Mouse (Mus musculus): ENCODE results near the gene Cd40lg. TPM values are rescaled to one million over a fixed set of nuclear protein-coding genes. Genes with fewer than 3 reads are reported as not detected.

Cd40lg gene
- polyA plus RNA-seq, 1 experiment = not detected

DNA sequence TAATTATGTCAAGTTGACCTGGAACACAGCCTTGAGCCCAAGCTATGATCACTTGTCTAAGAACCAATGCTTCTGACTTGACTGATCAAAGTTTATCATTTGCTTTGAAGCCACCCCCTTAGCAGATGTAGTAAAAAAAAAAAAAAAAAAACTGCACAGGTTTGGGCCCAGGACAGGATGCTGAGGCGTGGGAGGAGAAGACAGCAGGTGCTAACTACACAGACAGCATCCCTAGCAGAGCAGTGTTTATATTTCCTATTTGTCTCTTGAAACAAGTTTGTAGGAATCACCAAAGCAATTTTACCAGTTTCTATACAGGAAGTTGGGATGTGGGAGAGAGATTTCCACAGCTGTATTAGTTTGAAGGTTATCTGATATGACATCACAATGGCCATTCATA lies 1.4 kb upstream of the Cd40lg start:
- no peak overlapping the region for H3K4me3 ChIP-seq (ENCODE audit: insufficient read depth, poor library complexity, severe bottlenecking)
- H3K79me3 ChIP-seq (ENCODE audit: low read depth) = no peaks in the 10 kb centered on the region
- TF ChIP-seq MAX (IDR thresholded peaks at IDR 0.05) = no peak
- no peak for TF ChIP-seq CEBPB (IDR thresholded peaks at IDR 0.05; ENCODE audit: low read depth)
- TF ChIP-seq CTCF (IDR thresholded peaks at IDR 0.05; ENCODE audit: control insufficient read depth, insufficient read depth, insufficient read length) = no peak
- TF ChIP-seq USF1 (IDR thresholded peaks at IDR 0.05; ENCODE audit: low read depth) = no peak
- no peak for TF ChIP-seq MYOD1 (IDR thresholded peaks at IDR 0.05; ENCODE audit: control insufficient read depth, insufficient read length, low read depth)
- no peak for TF ChIP-seq FOSL1 (IDR thresholded peaks at IDR 0.05; ENCODE audit: insufficient read depth, low read length, poor library complexity, severe bottlenecking)
- no peak for TF ChIP-seq MYOG (IDR thresholded peaks at IDR 0.05; ENCODE audit: control insufficient read depth, extremely low read depth, insufficient read length)
- no peak overlapping the region for H3ac ChIP-seq (ENCODE audit: control insufficient read depth, insufficient read length, low read depth)
- H3K79me2 ChIP-seq (ENCODE audit: control insufficient read depth, insufficient read depth) = no peaks in the 10 kb centered on the region
- no peaks in the 10 kb centered on the region for H3K27me3 ChIP-seq (ENCODE audit: control insufficient read depth, insufficient read depth, insufficient read length)
- no peaks in the 10 kb centered on the region for H3K36me3 ChIP-seq (ENCODE audit: control insufficient read depth, insufficient read depth)

DNA sequence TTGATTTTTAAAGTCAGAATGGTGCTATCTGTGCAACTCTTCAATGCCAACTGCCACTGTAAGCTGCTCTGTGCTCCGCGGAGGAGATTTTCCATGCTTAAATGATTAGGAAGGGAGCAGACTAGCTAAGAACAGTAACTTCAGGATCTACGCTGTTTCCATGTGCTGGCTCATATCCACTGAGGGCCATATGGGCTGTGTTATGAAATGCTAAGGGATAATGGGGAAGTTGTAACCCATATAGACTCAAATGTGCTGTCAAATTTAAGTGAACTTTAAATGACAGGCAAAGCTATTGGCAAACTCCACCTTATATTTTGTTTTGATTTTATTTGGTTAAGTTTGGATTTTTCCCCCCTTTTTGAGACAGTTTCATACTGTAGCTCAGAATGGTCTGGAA lies 919 bp downstream of the Cd40lg start:
- H3K36me3 ChIP-seq (ENCODE audit: control insufficient read depth, insufficient read depth) = no peaks in the 10 kb centered on the region
- H3K27me3 ChIP-seq (ENCODE audit: control insufficient read depth, insufficient read depth, insufficient read length) = no peaks in the 10 kb centered on the region
- H3K79me3 ChIP-seq (ENCODE audit: low read depth) = no peaks in the 10 kb centered on the region
- no peak overlapping the region for H3K4me3 ChIP-seq (ENCODE audit: insufficient read depth, poor library complexity, severe bottlenecking)
- H3ac ChIP-seq (ENCODE audit: control insufficient read depth, insufficient read length, low read depth) = no peak overlapping the region
- H3K79me2 ChIP-seq (ENCODE audit: control insufficient read depth, insufficient read depth) = no peaks in the 10 kb centered on the region
- TF ChIP-seq MYOD1 (IDR thresholded peaks at IDR 0.05; ENCODE audit: control insufficient read depth, insufficient read length, low read depth) = no peak
- TF ChIP-seq CEBPB (IDR thresholded peaks at IDR 0.05; ENCODE audit: low read depth) = no peak

DNA sequence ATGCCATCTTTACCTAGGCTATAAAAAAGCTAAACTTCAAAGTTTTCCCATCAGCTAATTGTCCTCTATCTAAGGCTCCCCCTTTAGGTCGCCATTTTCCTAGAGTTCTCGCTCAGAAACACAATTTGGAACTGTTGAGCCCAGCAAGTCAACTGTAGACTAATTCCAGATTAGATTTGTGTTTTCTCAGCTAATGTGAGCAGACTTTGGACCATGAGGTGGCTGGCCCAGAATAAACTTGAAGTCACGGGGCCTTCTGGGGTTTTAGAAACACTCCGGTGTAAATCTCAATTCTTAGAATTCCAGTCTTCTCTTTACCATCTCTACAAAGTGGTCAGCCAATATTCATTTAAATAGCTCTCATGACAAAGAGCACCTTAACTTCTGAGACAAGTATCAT lies 3.6 kb downstream of the Cd40lg start:
- Histone ChIP-seq H3K27me3 (ENCODE audit: control insufficient read depth, insufficient read depth, insufficient read length) (no peaks in the 10 kb centered on the region), H3K4me3 (ENCODE audit: insufficient read depth, poor library complexity, severe bottlenecking) (no peak overlapping the region), H3ac (ENCODE audit: control insufficient read depth, insufficient read length, low read depth) (no peak overlapping the region), H3K36me3 (ENCODE audit: control insufficient read depth, insufficient read depth) (no peaks in the 10 kb centered on the region), H3K79me2 (ENCODE audit: control insufficient read depth, insufficient read depth) (no peaks in the 10 kb centered on the region), H3K79me3 (ENCODE audit: low read depth) (no peaks in the 10 kb centered on the region)
- TF ChIP-seq USF1 (IDR thresholded peaks at IDR 0.05; ENCODE audit: low read depth) (no peak), MYOG (IDR thresholded peaks at IDR 0.05; ENCODE audit: control insufficient read depth, extremely low read depth, insufficient read length) (no peak), MYOD1 (IDR thresholded peaks at IDR 0.05; ENCODE audit: control insufficient read depth, insufficient read length, low read depth) (no peak), CEBPB (IDR thresholded peaks at IDR 0.05; ENCODE audit: low read depth) (no peak), MAX (IDR thresholded peaks at IDR 0.05) (no peak), CTCF (IDR thresholded peaks at IDR 0.05; ENCODE audit: control insufficient read depth, insufficient read depth, insufficient read length) (no peak)

DNA sequence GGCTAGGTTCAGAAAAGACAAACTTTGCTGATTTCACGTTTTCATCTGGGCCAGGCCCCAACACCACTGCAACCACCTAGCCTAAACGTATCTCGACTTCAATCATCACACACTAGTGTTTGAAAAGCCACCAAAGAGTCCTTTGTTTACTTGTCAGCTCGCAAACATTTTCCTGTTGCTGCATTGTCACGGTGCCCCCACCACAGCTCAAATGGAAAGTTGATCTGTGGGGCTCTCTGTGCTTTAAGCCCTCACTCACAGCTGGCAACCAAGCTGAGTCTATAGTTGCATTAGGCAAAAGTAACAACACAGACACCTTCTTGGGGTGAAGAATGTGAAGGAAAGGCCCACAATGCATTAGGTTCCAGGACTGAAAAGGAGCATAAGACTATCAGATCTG lies 4.3 kb downstream of the Cd40lg start:
- no peak overlapping the region for H3K4me3 ChIP-seq (ENCODE audit: insufficient read depth, poor library complexity, severe bottlenecking)
- TF ChIP-seq USF1 (IDR thresholded peaks at IDR 0.05; ENCODE audit: low read depth) (no peak), CTCF (IDR thresholded peaks at IDR 0.05; ENCODE audit: control insufficient read depth, insufficient read depth, insufficient read length) (no peak), CEBPB (IDR thresholded peaks at IDR 0.05; ENCODE audit: low read depth) (no peak), MYOD1 (IDR thresholded peaks at IDR 0.05; ENCODE audit: control insufficient read depth, insufficient read length, low read depth) (no peak), MYOG (IDR thresholded peaks at IDR 0.05; ENCODE audit: control insufficient read depth, extremely low read depth, insufficient read length) (no peak), MAX (IDR thresholded peaks at IDR 0.05) (no peak), FOSL1 (IDR thresholded peaks at IDR 0.05; ENCODE audit: insufficient read depth, low read length, poor library complexity, severe bottlenecking) (no peak)

DNA sequence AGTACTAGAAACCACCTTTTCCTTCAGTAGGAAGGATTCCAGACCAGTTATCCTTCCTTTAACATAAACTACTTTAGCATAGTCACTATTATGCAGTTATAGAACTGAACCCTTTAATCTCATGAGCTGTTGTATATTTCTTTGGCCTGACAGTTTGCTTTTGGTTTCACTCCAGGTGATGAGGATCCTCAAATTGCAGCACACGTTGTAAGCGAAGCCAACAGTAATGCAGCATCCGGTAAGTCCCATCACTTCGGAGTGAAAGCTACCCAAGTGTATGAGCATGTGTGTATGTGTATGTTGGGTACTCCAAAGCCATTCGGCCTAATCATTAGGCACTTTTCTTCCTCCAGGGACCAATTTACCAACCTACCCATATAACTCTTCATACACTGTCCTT lies 7.6 kb downstream of the Cd40lg start:
- TF ChIP-seq MYOD1 (IDR thresholded peaks at IDR 0.05; ENCODE audit: control insufficient read depth, insufficient read length, low read depth) (no peak), MAX (IDR thresholded peaks at IDR 0.05) (no peak), MYOG (IDR thresholded peaks at IDR 0.05; ENCODE audit: control insufficient read depth, extremely low read depth, insufficient read length) (no peak), CTCF (IDR thresholded peaks at IDR 0.05; ENCODE audit: control insufficient read depth, insufficient read depth, insufficient read length) (no peak), FOSL1 (IDR thresholded peaks at IDR 0.05; ENCODE audit: insufficient read depth, low read length, poor library complexity, severe bottlenecking) (no peak), CEBPB (IDR thresholded peaks at IDR 0.05; ENCODE audit: low read depth) (no peak), USF1 (IDR thresholded peaks at IDR 0.05; ENCODE audit: low read depth) (no peak)
- H3K4me3 ChIP-seq (ENCODE audit: insufficient read depth, poor library complexity, severe bottlenecking) = no peak overlapping the region
- H3K79me2 ChIP-seq (ENCODE audit: control insufficient read depth, insufficient read depth) = no peaks in the 10 kb centered on the region
- no peaks in the 10 kb centered on the region for H3K27me3 ChIP-seq (ENCODE audit: control insufficient read depth, insufficient read depth, insufficient read length)
- H3ac ChIP-seq (ENCODE audit: control insufficient read depth, insufficient read length, low read depth) = no peak overlapping the region
- no peaks in the 10 kb centered on the region for H3K79me3 ChIP-seq (ENCODE audit: low read depth)
- H3K36me3 ChIP-seq (ENCODE audit: control insufficient read depth, insufficient read depth) = no peaks in the 10 kb centered on the region

More for the DNA sequence above, 4.3 kb downstream of the Cd40lg start:
- no peaks in the 10 kb centered on the region for H3K36me3 ChIP-seq (ENCODE audit: control insufficient read depth, insufficient read depth)
- H3ac ChIP-seq (ENCODE audit: control insufficient read depth, insufficient read length, low read depth) = no peak overlapping the region
- H3K79me2 ChIP-seq (ENCODE audit: control insufficient read depth, insufficient read depth) = no peaks in the 10 kb centered on the region
- H3K79me3 ChIP-seq (ENCODE audit: low read depth) = no peaks in the 10 kb centered on the region
- no peaks in the 10 kb centered on the region for H3K27me3 ChIP-seq (ENCODE audit: control insufficient read depth, insufficient read depth, insufficient read length)

DNA sequence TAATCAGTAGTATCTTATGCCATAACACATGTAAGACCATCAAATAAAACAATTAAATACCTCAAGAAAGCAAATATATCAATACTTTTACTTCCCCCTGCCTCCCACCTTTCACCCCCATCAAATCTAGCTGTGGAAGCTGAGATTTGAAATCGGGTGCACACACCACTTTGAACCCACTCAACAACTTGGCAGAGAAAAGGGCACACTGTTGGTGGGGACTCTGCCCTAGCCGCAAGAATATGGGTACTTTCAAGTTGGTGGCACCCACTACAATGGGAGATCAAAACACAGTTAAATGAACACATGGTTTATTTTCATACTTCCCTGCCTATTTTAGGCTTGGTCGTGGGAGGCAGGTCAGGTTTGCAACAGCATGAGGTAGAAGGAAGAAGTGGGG lies 9.9 kb downstream of the Cd40lg start:
- Histone ChIP-seq H3K27me3 (ENCODE audit: control insufficient read depth, insufficient read depth, insufficient read length) (no peaks in the 10 kb centered on the region), H3K79me3 (ENCODE audit: low read depth) (no peaks in the 10 kb centered on the region), H3K36me3 (ENCODE audit: control insufficient read depth, insufficient read depth) (no peaks in the 10 kb centered on the region), H3ac (ENCODE audit: control insufficient read depth, insufficient read length, low read depth) (no peak overlapping the region), H3K4me3 (ENCODE audit: insufficient read depth, poor library complexity, severe bottlenecking) (no peak overlapping the region), H3K79me2 (ENCODE audit: control insufficient read depth, insufficient read depth) (no peaks in the 10 kb centered on the region)
- no peak for TF ChIP-seq FOSL1 (IDR thresholded peaks at IDR 0.05; ENCODE audit: insufficient read depth, low read length, poor library complexity, severe bottlenecking)
